Mouse (Mus musculus) G1E (cell line): ENCODE measurements around the gene Slc6a20a. TPM values are rescaled to one million over a fixed set of nuclear protein-coding genes. Genes with fewer than 3 reads are reported as not detected.

Source experiments
- ATAC-seq: 2 replicates; pipeline ENCODE4 v1.8.0; 2016; ENCODE audit warnings: mild to moderate bottlenecking; ENCODE audit not compliant: insufficient number of reproducible peaks, poor library complexity, low FRiP score, severe bottlenecking; ENCODE audit errors: extremely low read depth
- DNase-seq: peaks from one replicate; pipeline ENCODE4 v3.0.0; 2012; ENCODE audit warnings: low spot score
- H3K27me3 ChIP-seq: 2 replicates; pipeline ENCODE4 v1.6.1; 2012; ENCODE audit warnings: mild to moderate bottlenecking, low read length, inconsistent platforms; ENCODE audit not compliant: insufficient read depth
- H3K36me3 ChIP-seq: replicated peaks from 2 replicates; pipeline ENCODE3; 2012; ENCODE audit warnings: mild to moderate bottlenecking, inconsistent platforms
- H3K4me1 ChIP-seq: 2 replicates; pipeline ENCODE4 v1.6.1; 2012; ENCODE audit warnings: low read depth, low read length, inconsistent platforms, mixed read lengths; ENCODE audit not compliant: insufficient read depth
- H3K4me3 ChIP-seq: 2 replicates; pipeline ENCODE4 v1.5.1; 2012; ENCODE audit warnings: low read depth, mild to moderate bottlenecking, inconsistent platforms, low read length, moderate library complexity, mixed read lengths
- H3K9me3 ChIP-seq: replicated peaks from 2 replicates; pipeline ENCODE4 v1.6.1; 2012; ENCODE audit warnings: inconsistent platforms
- CTCF ChIP-seq: IDR thresholded peaks from 2 replicates; pipeline ENCODE4 v1.5.1; 2012; ENCODE audit warnings: low read depth, low read length, inconsistent platforms, mixed read lengths
- GATA1 ChIP-seq: IDR thresholded peaks from 2 replicates; pipeline ENCODE4 v1.6.1; 2012; ENCODE audit warnings: borderline replicate concordance, low read length, inconsistent platforms, mixed read lengths
- GATA2 ChIP-seq: IDR thresholded peaks from 2 replicates; pipeline ENCODE4 v1.6.1; 2012; ENCODE audit warnings: low read depth, low read length, inconsistent platforms, borderline replicate concordance
- POLR2AphosphoS5 ChIP-seq: IDR thresholded peaks from 2 replicates; pipeline ENCODE4 v1.6.1; 2012; ENCODE audit warnings: low read depth, low read length, inconsistent platforms; ENCODE audit not compliant: insufficient replicate concordance
- TAL1 ChIP-seq: conservative IDR thresholded peaks from 2 replicates; pipeline ENCODE4 v1.6.1; 2012; ENCODE audit warnings: low read depth, low read length, inconsistent platforms, mixed read lengths
- polyA plus RNA-seq: library from polyadenylated mRNA; stranded (reverse); fragments of >175 nt; gene quantifications from 2 replicates; pipeline ENCODE4 v1.2.3, GENCODE M21; 2012
- total RNA-seq, 2 experiments: library from RNA; stranded (forward) in 1 of 2; stranded (reverse) in 1 of 2; fragments of 200-1000 nt in 1 of 2; fragments of >200 nt in 1 of 2; fragmentation: Nextera tagmentation in 1 of 2; gene quantifications; 2 replicates each; pipeline ENCODE4 v1.2.3; 2014 to 2017

Slc6a20a gene
- total and polyA plus RNA-seq, 3 experiments, result 0.05 to 16.6 TPM; not detected in 1

DNA sequence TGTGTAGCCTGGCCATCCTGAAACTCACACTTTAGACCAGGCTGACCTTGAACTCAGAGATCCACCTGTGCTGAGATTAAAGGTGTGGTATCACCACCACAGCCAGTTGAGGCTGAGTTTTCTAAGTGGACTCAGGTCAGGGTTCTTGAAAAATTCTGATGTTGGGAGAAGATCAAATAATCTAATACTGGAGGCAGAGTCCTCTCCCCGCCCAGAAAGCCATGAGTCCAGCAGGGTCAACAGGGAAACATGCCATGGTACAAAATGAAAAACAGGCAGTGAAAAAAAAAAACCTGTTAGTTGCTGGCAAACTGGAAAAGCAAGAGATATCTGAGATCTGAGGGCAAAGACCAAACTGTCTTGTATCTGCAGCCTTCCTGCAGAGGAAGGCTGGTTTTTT lies 38.6 kb downstream of the Slc6a20a start:
- no peak for DNase-seq
- no peaks in the 10 kb centered on the region for H3K36me3 ChIP-seq
- H3K4me3 ChIP-seq, result no peak overlapping the region
- peaks cover 8% of the 10 kb centered on the region; the same call in 1 of the 2 replicates for H3K27me3 ChIP-seq
- TF ChIP-seq TAL1 (no peak), GATA2 (no peak), POLR2AphosphoS5 (no peak), GATA1 (no peak), CTCF (no peak)
- ATAC-seq, result no peak
- H3K9me3 ChIP-seq, result no peaks in the 10 kb centered on the region
- peaks cover 2% of the 10 kb centered on the region; the same call in 1 of the 2 replicates for H3K4me1 ChIP-seq

DNA sequence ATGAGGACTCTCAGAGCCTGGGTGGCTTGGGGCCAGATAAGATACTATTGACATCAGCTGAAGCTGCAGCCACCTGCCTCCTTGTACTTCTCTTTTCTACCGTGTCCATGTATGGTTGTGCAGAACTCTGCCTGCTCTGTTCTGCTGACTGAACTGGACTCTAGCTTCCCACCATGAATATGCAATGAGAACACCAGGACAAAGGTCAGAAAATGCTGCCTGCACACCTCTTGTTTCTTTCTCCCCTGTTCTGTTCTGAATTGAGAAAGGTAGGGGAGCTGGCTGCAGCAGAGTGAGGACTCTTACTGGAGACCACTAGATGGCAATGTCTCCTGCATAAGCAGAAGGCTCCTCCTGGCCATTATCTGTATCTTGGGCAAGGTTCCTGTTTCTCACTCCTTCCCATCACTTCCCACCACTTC lies 40.0 kb downstream of the Slc6a20a start:
- TF ChIP-seq GATA1 (no peak), CTCF (peak; percentile 35)
- no peaks in the 10 kb centered on the region for H3K36me3 ChIP-seq
- no peak for ATAC-seq
- no peaks in the 10 kb centered on the region for H3K9me3 ChIP-seq
- H3K4me1 ChIP-seq, result peaks cover 2% of the 10 kb centered on the region; the same call in 1 of the 2 replicates
- H3K27me3 ChIP-seq, result peaks cover 4% of the 10 kb centered on the region; the same call in 1 of the 2 replicates
- no peak overlapping the region for H3K4me3 ChIP-seq
- DNase-seq, result peak; percentile 36

DNA sequence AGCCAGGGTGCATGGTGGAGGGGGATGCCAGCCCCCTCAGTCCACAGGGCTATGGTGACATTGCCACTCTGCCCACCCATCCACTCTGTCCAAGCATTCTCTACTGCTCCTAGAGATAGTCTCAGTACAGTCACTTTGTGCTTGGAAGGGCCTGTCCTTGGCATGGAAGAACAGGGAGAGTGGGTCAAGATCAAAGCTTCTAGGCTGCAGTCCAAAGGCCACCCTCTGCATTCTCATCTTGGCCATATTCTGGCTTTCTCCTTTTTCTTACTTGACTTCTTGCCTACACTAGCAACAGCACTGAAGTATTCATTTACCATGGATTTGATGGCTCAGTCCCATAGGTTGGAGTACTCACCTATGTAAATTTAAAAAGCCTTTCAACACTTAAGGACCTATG lies 40.5 kb downstream of the Slc6a20a start:
- Histone ChIP-seq H3K36me3 (no peaks in the 10 kb centered on the region), H3K4me1 (peaks cover 2% of the 10 kb centered on the region; the same call in 1 of the 2 replicates), H3K9me3 (no peaks in the 10 kb centered on the region), H3K4me3 (no peak overlapping the region), H3K27me3 (peaks cover 4% of the 10 kb centered on the region; the same call in 1 of the 2 replicates)
- ATAC-seq, result no peak
- TF ChIP-seq CTCF (no peak), TAL1 (no peak), GATA2 (no peak), POLR2AphosphoS5 (no peak), GATA1 (no peak)
- DNase-seq, result no peak

DNA sequence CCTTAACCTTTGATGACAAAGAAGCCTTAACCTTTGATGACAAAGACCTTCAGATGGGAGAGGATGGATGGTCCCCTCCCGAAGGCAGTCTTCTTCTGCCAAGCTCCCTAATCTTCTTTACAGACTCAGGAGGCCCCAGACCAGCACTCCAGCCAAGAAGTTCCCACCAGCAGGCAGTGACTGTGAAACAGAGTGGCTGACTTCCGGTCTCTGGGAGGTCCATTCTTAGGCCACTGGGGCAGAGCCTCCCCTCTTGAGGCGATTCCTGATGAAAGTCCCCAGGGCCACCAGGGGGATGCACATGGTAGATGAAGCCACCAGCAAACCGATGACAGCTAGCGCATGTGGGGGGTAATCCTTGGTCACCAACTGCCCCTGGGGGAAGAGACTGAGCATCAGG lies 41.9 kb downstream of the Slc6a20a start:
- no peaks in the 10 kb centered on the region for H3K36me3 ChIP-seq
- H3K27me3 ChIP-seq, result peaks cover 15% of the 10 kb centered on the region
- ATAC-seq (no peak), DNase-seq (no peak)
- TF ChIP-seq POLR2AphosphoS5 (no peak), TAL1 (no peak), GATA1 (no peak), GATA2 (no peak), CTCF (no peak)
- H3K9me3 ChIP-seq, result no peaks in the 10 kb centered on the region
- no peak overlapping the region for H3K4me3 ChIP-seq
- H3K4me1 ChIP-seq, result peaks cover 2% of the 10 kb centered on the region

DNA sequence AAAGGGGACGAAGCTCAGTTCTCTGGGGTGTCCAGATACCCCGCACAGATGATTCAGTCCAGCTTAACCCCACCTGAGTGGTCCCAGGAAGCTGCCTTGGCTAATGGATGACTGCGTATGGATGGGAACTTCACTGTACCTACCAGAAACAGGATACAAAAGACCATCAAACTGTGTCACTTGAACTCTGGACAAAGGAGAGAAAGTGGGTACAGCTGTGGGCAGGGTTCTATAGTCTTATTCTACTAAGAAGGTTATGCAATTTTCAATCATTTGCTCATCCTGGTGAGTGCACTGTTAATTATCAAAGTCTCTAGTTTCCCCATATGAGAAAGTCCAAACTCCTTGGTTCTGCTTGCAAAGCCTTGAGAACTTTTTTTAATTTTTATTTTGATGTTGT lies 45.7 kb downstream of the Slc6a20a start:
- H3K9me3 ChIP-seq, result no peaks in the 10 kb centered on the region
- TF ChIP-seq CTCF, result no peak
- TF ChIP-seq POLR2AphosphoS5, result no peak
- TF ChIP-seq TAL1, result no peak
- H3K27me3 ChIP-seq, result peaks cover 15% of the 10 kb centered on the region
- no peaks in the 10 kb centered on the region; the same call in 1 of the 2 replicates for H3K4me1 ChIP-seq
- ATAC-seq (no peak), DNase-seq (no peak)
- H3K36me3 ChIP-seq, result no peaks in the 10 kb centered on the region
- H3K4me3 ChIP-seq, result no peak overlapping the region

DNA sequence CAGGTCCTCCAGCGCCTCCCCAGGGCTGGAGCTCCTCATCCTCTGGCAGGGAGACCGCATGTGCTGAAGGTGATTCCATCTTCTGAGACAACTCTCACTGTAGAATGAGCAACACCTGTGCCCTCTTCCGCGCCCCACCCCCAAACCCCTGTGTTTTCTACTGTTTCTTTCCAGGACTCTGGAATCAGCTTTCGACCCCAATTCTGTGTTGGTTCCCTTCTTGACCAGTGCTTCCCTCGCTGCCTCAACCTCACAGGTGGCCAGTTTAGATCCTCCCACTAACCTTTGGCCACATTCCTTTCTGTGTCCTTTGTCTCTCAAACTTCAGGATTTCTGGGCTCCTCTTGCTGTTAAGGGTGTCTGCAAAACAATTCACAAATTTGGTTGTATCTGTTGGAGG lies 46.4 kb downstream of the Slc6a20a start, which contains the start of gene Slc6a20b:
Gene Slc6a20b, minus strand, starts transcription at position 285 of the 400 bp plus-strand sequence.
- Histone ChIP-seq H3K4me3 (no peak within 1 kb of the TSS), H3K9me3 (no peaks in the 10 kb centered on the region), H3K27me3 (peaks cover 15% of the 10 kb centered on the region), H3K4me1 (no peaks in the 10 kb centered on the region; the same call in 1 of the 2 replicates), H3K36me3 (no peaks in the 10 kb centered on the region)
- no peak for TF ChIP-seq GATA1
- no peak for TF ChIP-seq GATA2
- TF ChIP-seq CTCF, result no peak
- no peak for TF ChIP-seq TAL1
- TF ChIP-seq POLR2AphosphoS5, result no peak
- ATAC-seq, result no peak
- DNase-seq, result no peak
